Mouse (Mus musculus): Measurements from ENCODE around the gene Cyth2.

GRCm38 (mm10) chr7:45862804-45863203 lies 48.4 kb upstream of the Cyth2 start:
- TF ChIP-seq CTCF (IDR thresholded peaks at IDR 0.05; ENCODE audit: low read depth, low read length) (no peak), POLR2A (IDR thresholded peaks at IDR 0.05; ENCODE audit: borderline replicate concordance, low read depth, low read length) (no peak)
